Mouse (Mus musculus) intestine, embryonic 15.5 days (tissue): ENCODE results near the gene Vwc2l. TPM values are rescaled to one million over a fixed set of nuclear protein-coding genes. Genes with fewer than 3 reads are reported as not detected.

Source experiments
- ATAC-seq: fragments of 200-750 bp; cut with Nextera tagmentation; 2 replicates; pipeline ENCODE4 v1.8.0; 2017; ENCODE audit warnings: moderate TSS enrichment, moderate library complexity
- H3K27ac ChIP-seq: fragments of 300-500 bp; sonication (generic); 2 replicates; pipeline ENCODE4 v1.5.1; 2015; ENCODE audit warnings: mild to moderate bottlenecking, inconsistent platforms
- H3K27me3 ChIP-seq: fragments of 300-500 bp; sonication (generic); replicated peaks from 2 replicates; pipeline ENCODE4 v1.6.1; 2015; ENCODE audit warnings: inconsistent platforms
- H3K36me3 ChIP-seq: fragments of 300-500 bp; sonication (generic); 2 replicates; pipeline ENCODE4 v1.6.1; 2015; ENCODE audit warnings: inconsistent platforms
- H3K4me1 ChIP-seq: fragments of 300-500 bp; sonication (generic); replicated peaks from 2 replicates; pipeline ENCODE4 v1.6.1; 2015; ENCODE audit warnings: inconsistent platforms
- H3K4me2 ChIP-seq: fragments of 300-500 bp; sonication (generic); replicated peaks from 2 replicates; pipeline ENCODE4 v1.6.1; 2015; ENCODE audit warnings: mild to moderate bottlenecking, inconsistent platforms
- H3K4me3 ChIP-seq: fragments of 300-500 bp; sonication (generic); replicated peaks from 2 replicates; pipeline ENCODE4 v1.5.1; 2015; ENCODE audit warnings: inconsistent platforms
- H3K9ac ChIP-seq: fragments of 300-500 bp; sonication (generic); 2 replicates; pipeline ENCODE4 v1.6.1; 2015; ENCODE audit warnings: inconsistent platforms
- H3K9me3 ChIP-seq: fragments of 300-500 bp; sonication (generic); 2 replicates; pipeline ENCODE4 v1.6.1; 2016; ENCODE audit warnings: inconsistent platforms
- WGBS: fragments of 180-500 bp; shearing (Covaris S2); methylation state at CpG from one replicate; pipeline ENCODE4 v1.1.7; 2015; 5-methylcytosine and 5-hydroxymethylcytosine counted together
- polyA plus RNA-seq: library from polyadenylated mRNA; unstranded; fragments of >200 nt; fragmentation: Nextera tagmentation; extraction: Ambion mirVana; gene quantifications from 2 replicates; pipeline ENCODE4 v1.2.1, GENCODE M21; 2015

Gene Vwc2l
- polyA plus RNA-seq, 1 experiment from 2014 or later: 0.31 TPM

GRCm38 (mm10) chr1:70851633-70852390, 126.3 kb downstream of the Vwc2l start:
- H3K4me3 ChIP-seq: no peak overlapping the region
- H3K9ac ChIP-seq: no peak overlapping the region
- H3K36me3 ChIP-seq: no peaks in the 10 kb centered on the region
- ATAC-seq: no peak
- H3K4me1 ChIP-seq: no peaks in the 10 kb centered on the region
- H3K4me2 ChIP-seq: no peak overlapping the region
- H3K9me3 ChIP-seq: no peaks in the 10 kb centered on the region
- 63% methylated on average over 12 of the region's 12 CpGs for WGBS
- H3K27me3 ChIP-seq: no peaks in the 10 kb centered on the region
- H3K27ac ChIP-seq: no peak overlapping the region

- no peak overlapping the region for H3K9ac ChIP-seq
- H3K27me3 ChIP-seq: no peaks in the 10 kb centered on the region
- no peaks in the 10 kb centered on the region for H3K9me3 ChIP-seq
- no peak for ATAC-seq
- WGBS: 64% methylated on average over 11 of the region's 11 CpGs
- no peak overlapping the region for H3K4me3 ChIP-seq
- no peaks in the 10 kb centered on the region for H3K4me1 ChIP-seq
- H3K36me3 ChIP-seq: no peaks in the 10 kb centered on the region
- H3K4me2 ChIP-seq: no peak overlapping the region
- no peak overlapping the region for H3K27ac ChIP-seq
Observed at GRCm38 (mm10) chr1:70853446-70853845, 127.9 kb downstream of the Vwc2l start.

- Histone ChIP-seq H3K27me3 (no peaks in the 10 kb centered on the region), H3K9me3 (no peaks in the 10 kb centered on the region), H3K4me2 (no peak overlapping the region), H3K4me1 (no peaks in the 10 kb centered on the region), H3K9ac (no peak overlapping the region), H3K36me3 (no peaks in the 10 kb centered on the region), H3K4me3 (no peak overlapping the region), H3K27ac (no peak overlapping the region)
- ATAC-seq: no peak
- WGBS: 73% methylated on average over 5 of the region's 5 CpGs
Observed at GRCm38 (mm10) chr1:70855912-70856311, 130.4 kb downstream of the Vwc2l start.

DNA sequence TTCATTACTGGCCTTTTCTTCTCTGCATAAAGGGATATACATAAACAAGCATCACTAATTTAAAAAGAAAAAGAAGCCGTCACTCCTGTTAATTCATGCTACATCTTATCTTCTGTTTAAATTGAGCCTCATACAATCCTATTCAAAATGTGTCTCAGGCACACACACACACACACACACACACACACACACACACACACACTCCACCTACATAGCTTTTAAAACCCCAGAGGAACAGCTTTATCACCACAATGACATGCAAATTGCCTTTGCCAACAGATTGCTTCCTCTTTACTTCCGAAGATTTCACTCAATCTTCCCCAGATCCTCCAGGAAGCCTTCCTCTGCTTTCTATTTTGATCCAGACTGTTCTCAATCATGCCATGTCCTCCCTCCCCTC, 136.2 kb downstream of the Vwc2l start:
- H3K4me2 ChIP-seq: no peak overlapping the region
- H3K4me1 ChIP-seq: no peaks in the 10 kb centered on the region
- H3K9me3 ChIP-seq: no peaks in the 10 kb centered on the region
- no peak overlapping the region for H3K4me3 ChIP-seq
- ATAC-seq: no peak
- H3K27me3 ChIP-seq: no peaks in the 10 kb centered on the region
- no peak overlapping the region for H3K27ac ChIP-seq
- H3K36me3 ChIP-seq: no peaks in the 10 kb centered on the region
- no peak overlapping the region for H3K9ac ChIP-seq
- WGBS: 51% methylated on average over 2 of the region's 2 CpGs

- Histone ChIP-seq H3K27ac (no peak overlapping the region), H3K4me3 (no peak overlapping the region), H3K4me1 (no peaks in the 10 kb centered on the region), H3K9me3 (no peaks in the 10 kb centered on the region), H3K9ac (no peak overlapping the region), H3K4me2 (no peak overlapping the region), H3K27me3 (no peaks in the 10 kb centered on the region), H3K36me3 (no peaks in the 10 kb centered on the region)
- no peak for ATAC-seq
- 70% methylated on average over 5 of the region's 5 CpGs for WGBS
Observed at GRCm38 (mm10) chr1:70866137-70866536, 140.6 kb downstream of the Vwc2l start.

DNA sequence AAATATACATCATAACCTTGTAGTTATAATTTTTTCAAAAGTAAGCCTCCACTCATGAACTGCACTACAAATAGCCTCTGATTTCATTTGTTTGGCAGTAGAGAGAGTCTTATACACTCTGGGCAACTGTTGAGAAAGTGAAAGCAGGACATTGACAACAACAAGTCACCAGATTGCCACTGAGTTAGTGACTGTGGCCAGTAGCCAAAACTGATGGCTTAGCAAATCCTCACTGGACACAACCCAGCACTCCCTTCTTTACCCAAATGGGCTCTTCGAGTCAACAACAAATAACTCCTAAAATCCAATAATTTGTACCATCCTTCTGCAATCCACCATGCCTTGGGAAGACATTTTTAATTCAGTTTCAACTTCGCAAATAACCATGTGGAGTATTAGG, 155.0 kb downstream of the Vwc2l start:
- Histone ChIP-seq H3K9me3 (no peaks in the 10 kb centered on the region), H3K36me3 (no peaks in the 10 kb centered on the region), H3K9ac (no peak overlapping the region), H3K4me3 (no peak overlapping the region), H3K27me3 (no peaks in the 10 kb centered on the region), H3K4me2 (no peak overlapping the region), H3K27ac (no peak overlapping the region), H3K4me1 (no peaks in the 10 kb centered on the region)
- no peak for ATAC-seq
- 88% methylated on average over 2 of the region's 2 CpGs for WGBS

GRCm38 (mm10) chr1:70881269-70881668, 155.8 kb downstream of the Vwc2l start:
- no peak overlapping the region for H3K4me3 ChIP-seq
- H3K27ac ChIP-seq: no peak overlapping the region
- WGBS: 78% methylated on average over 3 of the region's 3 CpGs
- no peak overlapping the region for H3K9ac ChIP-seq
- H3K27me3 ChIP-seq: no peaks in the 10 kb centered on the region
- ATAC-seq: no peak
- H3K36me3 ChIP-seq: no peaks in the 10 kb centered on the region
- no peaks in the 10 kb centered on the region for H3K9me3 ChIP-seq
- no peak overlapping the region for H3K4me2 ChIP-seq
- H3K4me1 ChIP-seq: no peaks in the 10 kb centered on the region

DNA sequence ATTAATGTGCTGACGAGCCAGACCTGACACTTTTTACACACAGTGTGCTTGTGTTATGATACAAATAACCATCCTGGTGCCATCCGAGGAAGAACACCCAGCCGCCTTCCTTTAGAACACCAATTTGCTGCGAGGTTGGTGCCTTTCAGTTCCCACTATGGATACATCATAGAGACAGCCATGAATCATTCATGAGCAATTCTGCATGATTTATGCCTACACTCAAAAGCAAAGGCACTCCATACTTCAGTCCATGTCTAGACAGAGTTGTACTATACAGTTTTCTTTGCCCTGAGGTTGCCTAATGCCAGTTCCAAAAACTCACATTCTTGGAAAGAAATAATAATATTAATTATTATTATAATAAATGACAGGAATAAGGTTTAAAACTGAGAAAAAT, 158.6 kb downstream of the Vwc2l start:
- H3K4me1 ChIP-seq: no peaks in the 10 kb centered on the region
- H3K4me2 ChIP-seq: no peak overlapping the region
- ATAC-seq: no peak
- H3K9ac ChIP-seq: no peak overlapping the region
- H3K9me3 ChIP-seq: no peaks in the 10 kb centered on the region
- WGBS: 83% methylated on average over 4 of the region's 4 CpGs
- no peak overlapping the region for H3K4me3 ChIP-seq
- H3K27me3 ChIP-seq: no peaks in the 10 kb centered on the region
- H3K27ac ChIP-seq: no peak overlapping the region
- H3K36me3 ChIP-seq: no peaks in the 10 kb centered on the region

DNA sequence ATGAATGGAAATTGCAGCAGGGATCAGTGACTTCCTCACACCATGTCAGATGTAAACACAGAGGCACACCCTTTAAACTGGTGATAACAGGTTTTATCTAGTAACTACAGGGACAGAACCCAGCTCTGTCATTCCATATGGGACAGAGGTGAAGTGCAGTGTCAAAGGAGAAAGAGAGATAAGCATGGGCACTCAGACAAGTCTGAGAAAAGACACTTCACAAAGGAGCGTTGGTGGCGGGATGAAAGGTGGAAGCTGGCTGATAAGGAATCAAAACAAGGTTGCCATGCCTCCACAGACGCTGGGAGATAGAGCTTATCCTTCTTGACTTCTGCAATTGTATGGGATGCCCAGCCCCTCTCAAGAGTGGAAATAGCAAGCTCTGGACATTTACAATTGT, 176.8 kb downstream of the Vwc2l start:
- Histone ChIP-seq H3K4me3 (no peak overlapping the region), H3K27me3 (no peaks in the 10 kb centered on the region), H3K9me3 (no peaks in the 10 kb centered on the region), H3K36me3 (no peaks in the 10 kb centered on the region), H3K27ac (no peak overlapping the region), H3K9ac (no peak overlapping the region), H3K4me1 (no peaks in the 10 kb centered on the region), H3K4me2 (no peak overlapping the region)
- 36% methylated on average over 3 of the region's 3 CpGs for WGBS
- ATAC-seq: peak; percentile 96

- H3K4me1 ChIP-seq: no peaks in the 10 kb centered on the region
- H3K4me2 ChIP-seq: no peak overlapping the region
- no peak for ATAC-seq
- no peaks in the 10 kb centered on the region for H3K27me3 ChIP-seq
- no peak overlapping the region for H3K27ac ChIP-seq
- no peaks in the 10 kb centered on the region for H3K36me3 ChIP-seq
- H3K4me3 ChIP-seq: no peak overlapping the region
- 92% methylated on average over 2 of the region's 2 CpGs for WGBS
- H3K9ac ChIP-seq: no peak overlapping the region
- no peaks in the 10 kb centered on the region for H3K9me3 ChIP-seq
Observed at GRCm38 (mm10) chr1:70907366-70907765, 181.9 kb downstream of the Vwc2l start.

- no peak for ATAC-seq
- Histone ChIP-seq H3K9ac (no peak overlapping the region), H3K9me3 (no peaks in the 10 kb centered on the region), H3K4me1 (no peaks in the 10 kb centered on the region), H3K36me3 (no peaks in the 10 kb centered on the region), H3K4me2 (no peak overlapping the region), H3K27ac (no peak overlapping the region), H3K4me3 (no peak overlapping the region), H3K27me3 (no peaks in the 10 kb centered on the region)
- WGBS: 72% methylated on average over 4 of the region's 4 CpGs
Observed at GRCm38 (mm10) chr1:70911235-70911634, 185.7 kb downstream of the Vwc2l start.

DNA sequence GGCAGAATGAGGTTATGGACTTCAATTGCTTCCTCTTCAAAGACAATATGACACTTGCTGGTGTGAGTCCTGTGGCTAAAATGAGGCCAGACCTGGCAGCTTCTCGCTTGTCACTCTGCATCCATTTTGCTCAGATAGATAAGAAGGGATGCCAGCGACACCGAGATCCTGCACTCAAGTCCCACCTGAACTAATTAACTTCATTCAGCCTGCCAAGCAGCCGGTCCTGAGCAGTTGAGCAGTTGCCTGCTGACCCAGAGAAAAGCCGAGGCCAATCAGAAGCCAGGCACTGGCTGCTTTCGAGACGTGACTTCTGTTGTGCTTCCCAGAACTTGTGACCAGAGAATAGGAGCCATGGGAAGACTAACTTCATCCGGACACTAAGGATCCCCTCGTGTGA, 187.6 kb downstream of the Vwc2l start:
- H3K27me3 ChIP-seq: no peaks in the 10 kb centered on the region
- no peak overlapping the region for H3K4me3 ChIP-seq
- no peaks in the 10 kb centered on the region for H3K36me3 ChIP-seq
- H3K4me2 ChIP-seq: no peak overlapping the region
- H3K9ac ChIP-seq: no peak overlapping the region
- no peaks in the 10 kb centered on the region for H3K9me3 ChIP-seq
- no peaks in the 10 kb centered on the region for H3K4me1 ChIP-seq
- H3K27ac ChIP-seq: no peak overlapping the region
- 65% methylated on average over 9 of the region's 9 CpGs for WGBS
- no peak for ATAC-seq
